Mouse (Mus musculus) CD4-positive helper T cell, adult 2 months (primary cell): Measurements from ENCODE around the gene Srsf4.

Experiments
- DNase-seq: peaks from one replicate; pipeline ENCODE4 v3.0.0-alpha.2; 2012; ENCODE audit warnings: low read depth, missing footprints, low spot score

The Srsf4 gene

GRCm38 (mm10) chr4:131872672-131873292 is 635 bp upstream of the Srsf4 start:
- DNase-seq, result no peak

DNA sequence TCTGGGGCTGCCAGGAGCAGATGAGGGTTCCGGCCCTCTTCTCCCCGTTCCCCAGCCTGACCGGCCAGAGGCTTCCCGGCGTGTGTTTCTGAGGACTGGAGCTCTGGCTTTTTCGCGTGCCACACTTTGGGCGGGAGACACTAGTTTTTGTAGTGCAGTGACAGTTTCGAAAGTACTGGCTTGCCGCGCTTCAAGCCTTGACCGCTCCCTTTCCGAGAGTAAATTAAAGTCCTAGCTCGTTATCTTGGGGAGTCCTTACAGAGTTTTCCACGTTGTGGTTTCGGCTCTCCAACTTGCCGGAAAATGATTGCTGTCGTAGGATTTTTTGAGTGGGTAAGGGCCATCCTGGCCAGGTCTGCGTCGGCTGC is 736 bp downstream of the Srsf4 start:
- DNase-seq, result no peak

DNA sequence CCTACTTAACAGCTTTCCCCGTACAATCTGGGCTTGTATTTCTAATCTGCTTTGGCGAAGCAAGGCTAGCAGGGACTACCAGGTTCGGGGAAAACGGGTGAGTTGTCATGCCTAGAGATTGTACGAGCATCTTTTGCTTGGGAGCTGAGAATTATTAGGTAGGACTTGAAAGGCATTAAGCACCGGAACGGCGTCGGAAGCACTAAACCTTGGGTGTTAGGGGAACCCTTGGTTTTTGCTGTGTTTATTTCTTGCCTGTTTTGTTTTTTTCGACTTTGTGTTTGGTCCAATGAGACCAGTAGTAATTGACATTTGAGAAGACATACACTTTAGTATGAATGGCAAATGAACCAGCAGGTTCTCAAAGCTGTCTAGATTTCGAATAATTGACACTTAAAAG is 1.1 kb downstream of the Srsf4 start:
- DNase-seq, result no peak

GRCm38 (mm10) chr4:131875242-131875641 is 1.8 kb downstream of the Srsf4 start:
- DNase-seq, result no peak

GRCm38 (mm10) chr4:131876836-131877235 is 3.4 kb downstream of the Srsf4 start:
- no peak for DNase-seq

- no peak for DNase-seq
These were observed 6.3 kb downstream of the Srsf4 start for GRCm38 (mm10) chr4:131879692-131880091.

DNA sequence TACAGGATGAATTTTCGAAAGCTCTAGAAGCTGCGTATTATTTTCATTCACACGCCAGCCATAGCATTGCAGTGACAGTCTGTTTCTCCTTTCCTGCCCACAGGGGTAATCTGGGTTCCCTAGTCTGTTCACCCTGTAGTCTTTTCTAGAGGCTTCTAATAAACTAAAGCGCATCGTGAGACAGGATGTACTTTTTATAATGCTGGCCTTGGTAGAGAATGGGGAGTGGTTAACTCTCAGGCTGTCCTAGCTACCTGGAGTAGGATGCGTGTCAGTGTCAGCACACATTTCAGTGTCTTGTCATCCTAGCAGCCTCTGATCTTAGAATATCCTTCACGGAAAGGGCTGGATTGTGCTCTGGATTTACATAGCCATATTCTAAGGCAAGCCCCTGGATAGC is 7.9 kb downstream of the Srsf4 start:
- DNase-seq, result no peak

- DNase-seq, result no peak
These were observed 10.2 kb downstream of the Srsf4 start for GRCm38 (mm10) chr4:131883571-131883970.

DNA sequence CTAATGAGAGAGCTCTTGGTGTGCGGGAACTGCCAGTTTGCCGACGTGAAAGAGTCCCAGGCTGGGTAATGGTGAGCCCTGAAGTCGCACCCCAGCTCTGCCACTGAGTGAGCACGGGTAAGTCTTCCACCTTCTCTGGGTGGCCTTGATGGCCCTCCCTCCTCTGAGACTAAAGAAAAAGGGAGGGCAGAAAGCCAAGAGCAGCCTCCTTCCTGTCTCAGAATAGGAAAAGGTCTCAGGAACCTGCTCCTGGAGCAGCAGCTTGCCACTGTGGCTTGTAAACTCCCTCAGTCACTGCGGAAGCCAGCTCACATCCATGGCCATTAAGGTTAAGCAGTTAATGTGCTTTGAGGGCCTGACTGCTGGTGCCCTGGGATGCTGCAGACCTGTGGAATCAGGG is 12.0 kb downstream of the Srsf4 start:
- no peak for DNase-seq

DNA sequence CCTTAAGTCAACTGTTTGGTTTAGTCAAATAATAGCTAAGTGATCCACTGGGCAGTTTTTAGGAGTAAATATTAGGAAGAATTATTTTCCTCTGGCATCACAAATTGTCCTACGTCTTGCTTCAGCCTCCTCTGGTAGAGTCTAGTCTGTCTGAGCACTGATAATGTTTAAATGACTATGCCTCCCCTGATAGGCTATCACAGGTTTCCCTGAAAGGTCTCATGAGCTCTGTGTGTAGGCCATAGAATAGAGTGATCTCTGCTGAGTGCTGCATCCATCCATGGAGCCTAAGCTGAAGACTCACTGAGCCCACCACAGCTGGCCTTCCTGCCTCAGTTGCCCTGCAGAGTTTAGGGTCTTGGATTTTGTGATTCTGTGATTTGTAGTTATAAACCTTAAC is 15.1 kb downstream of the Srsf4 start:
- no peak for DNase-seq

DNA sequence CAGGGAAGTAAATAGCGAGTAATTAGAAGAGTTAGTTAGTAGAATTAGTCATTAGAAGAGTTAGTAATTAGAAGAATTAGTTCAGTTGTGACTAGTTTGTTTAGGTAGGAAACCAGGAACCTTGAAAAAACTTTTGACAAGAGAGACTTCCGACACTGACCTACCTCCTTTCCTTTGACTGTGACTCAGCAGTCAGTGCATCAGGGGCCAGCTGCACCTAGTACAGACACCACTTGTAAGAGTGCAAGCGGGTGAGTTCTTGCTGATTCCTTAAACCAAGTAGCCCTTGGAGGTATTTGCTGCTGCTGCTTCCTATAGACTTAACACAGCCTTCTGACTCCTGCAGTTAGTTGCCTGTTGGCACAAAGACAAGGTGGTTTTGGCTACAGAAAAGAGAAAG is 17.3 kb downstream of the Srsf4 start:
- no peak for DNase-seq

- no peak for DNase-seq
These were observed 23.7 kb downstream of the Srsf4 start for GRCm38 (mm10) chr4:131897109-131897508.

DNA sequence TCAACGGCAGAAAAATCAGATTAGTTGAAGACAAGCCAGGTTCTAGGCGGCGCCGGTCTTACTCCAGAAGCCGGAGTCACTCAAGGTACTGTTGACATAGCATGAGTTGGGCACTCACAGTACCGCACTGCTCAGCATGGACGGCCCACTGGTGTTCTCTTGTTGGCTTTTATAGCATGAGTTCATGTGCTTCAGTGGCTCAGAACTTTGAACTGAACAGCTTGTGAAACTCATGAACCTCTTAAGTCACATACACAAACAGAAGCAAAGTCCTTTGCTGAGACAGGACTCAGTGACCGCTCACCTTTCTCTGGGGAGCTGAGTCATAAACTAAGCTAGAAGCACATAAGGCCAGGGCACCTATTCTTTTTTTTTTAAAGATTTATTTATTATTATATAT is 24.4 kb downstream of the Srsf4 start:
- DNase-seq, result no peak

GRCm38 (mm10) chr4:131898503-131899179 is 25.2 kb downstream of the Srsf4 start:
- DNase-seq, result no peak

DNA sequence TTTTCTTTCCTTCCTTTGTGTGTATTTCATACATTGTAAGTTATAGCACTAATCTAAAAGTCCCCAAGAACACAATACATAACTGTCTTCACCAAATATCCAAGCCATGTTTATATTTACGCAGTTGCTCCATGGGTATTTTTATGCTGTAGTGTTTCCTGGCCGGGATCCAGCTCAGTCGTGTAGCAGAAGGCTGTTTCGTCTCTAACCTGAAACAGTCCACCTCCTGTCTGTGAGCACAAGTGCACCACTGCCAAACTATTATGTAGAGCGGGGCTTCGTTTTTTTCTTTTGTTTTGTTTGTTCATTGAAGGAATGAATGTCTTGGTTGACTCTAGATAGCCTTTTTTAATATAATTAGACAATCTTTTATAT is 25.8 kb downstream of the Srsf4 start:
- DNase-seq, result no peak

DNA sequence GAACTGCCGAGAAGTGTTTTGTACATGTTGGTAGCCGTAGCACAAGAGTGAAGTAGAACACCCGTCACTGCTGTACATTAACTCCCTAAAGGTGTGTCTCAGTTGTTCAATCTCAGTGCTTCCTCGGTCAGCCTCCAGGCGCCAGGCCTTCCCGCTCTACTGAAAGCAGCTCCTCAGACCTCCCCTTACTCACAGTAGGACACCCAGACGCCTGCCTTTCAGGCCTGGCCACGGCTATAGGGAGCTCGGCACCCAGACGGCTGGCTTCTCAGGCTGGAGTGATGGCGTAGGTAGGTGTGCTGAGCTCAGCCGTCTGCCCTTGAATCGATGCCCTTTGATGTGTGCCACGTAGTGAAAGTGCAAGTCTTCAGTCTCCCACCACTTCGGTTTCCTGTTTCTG is 27.7 kb downstream of the Srsf4 start:
- DNase-seq, result peak; percentile 49

DNA sequence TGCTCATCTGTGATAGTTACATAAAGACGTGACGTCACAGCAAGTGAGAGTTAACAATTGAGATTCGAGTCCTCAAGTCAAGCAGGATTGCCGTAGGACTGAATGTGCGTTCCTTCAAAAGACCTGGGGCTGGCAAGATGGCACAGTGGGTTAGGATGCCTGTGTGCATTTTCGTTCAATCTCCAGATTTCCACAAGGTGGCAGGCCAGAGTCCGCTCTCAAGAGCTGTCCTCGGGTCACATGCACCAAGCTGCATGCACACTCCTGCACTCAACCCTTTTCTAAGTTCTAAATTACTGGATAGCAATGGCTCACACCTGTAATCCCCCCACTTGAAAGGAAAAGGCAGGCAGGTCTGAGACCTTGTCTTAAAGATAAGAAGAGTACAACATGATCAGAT is 31.1 kb downstream of the Srsf4 start:
- DNase-seq, result peak; percentile 23

- DNase-seq, result no peak
These were observed 33.0 kb downstream of the Srsf4 start for GRCm38 (mm10) chr4:131906423-131906822.

DNA sequence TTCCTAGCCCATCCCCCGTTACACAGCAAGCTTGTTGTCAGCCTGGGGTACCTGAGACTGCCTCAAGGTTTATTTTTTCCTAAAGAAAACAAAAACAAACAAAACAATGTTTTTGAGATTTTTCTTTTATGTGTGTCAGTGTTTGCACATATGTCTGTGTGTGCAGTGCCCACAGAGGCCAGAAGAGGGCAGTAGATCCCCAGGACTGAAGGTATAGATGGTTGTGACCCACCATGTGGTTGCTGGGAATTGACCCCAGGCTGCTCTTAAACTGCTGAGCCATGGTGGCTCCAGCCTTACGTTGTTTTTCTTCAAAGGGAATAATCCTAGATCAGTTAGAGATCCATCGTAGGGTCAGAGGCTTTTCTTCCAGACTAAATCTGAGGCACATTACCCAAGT is 34.5 kb downstream of the Srsf4 start:
- no peak for DNase-seq

- no peak for DNase-seq
These were observed 37.0 kb downstream of the Srsf4 start for GRCm38 (mm10) chr4:131910237-131910994.

- DNase-seq, result no peak
These were observed 38.1 kb downstream of the Srsf4 start for GRCm38 (mm10) chr4:131911521-131911920.

DNA sequence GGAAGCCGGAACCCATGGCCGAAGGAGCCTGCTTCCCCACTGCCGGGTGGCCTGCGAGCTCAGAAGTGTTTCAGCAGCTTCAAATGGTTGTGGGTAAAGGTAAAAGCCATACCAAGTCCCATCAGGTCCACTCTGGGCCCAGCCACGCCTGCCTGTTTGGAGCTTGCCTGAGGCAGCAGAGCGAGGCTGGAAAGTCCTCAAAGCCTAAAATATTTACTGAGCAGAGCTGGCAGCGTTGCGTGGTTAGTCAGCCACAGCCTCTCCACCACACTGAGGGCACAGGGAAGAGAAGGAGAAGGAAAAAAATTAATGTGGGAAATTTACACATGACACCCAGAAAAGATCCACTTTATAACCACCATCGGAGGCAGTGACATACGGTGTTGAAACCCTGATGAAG is 40.1 kb downstream of the Srsf4 start:
- DNase-seq, result no peak

DNA sequence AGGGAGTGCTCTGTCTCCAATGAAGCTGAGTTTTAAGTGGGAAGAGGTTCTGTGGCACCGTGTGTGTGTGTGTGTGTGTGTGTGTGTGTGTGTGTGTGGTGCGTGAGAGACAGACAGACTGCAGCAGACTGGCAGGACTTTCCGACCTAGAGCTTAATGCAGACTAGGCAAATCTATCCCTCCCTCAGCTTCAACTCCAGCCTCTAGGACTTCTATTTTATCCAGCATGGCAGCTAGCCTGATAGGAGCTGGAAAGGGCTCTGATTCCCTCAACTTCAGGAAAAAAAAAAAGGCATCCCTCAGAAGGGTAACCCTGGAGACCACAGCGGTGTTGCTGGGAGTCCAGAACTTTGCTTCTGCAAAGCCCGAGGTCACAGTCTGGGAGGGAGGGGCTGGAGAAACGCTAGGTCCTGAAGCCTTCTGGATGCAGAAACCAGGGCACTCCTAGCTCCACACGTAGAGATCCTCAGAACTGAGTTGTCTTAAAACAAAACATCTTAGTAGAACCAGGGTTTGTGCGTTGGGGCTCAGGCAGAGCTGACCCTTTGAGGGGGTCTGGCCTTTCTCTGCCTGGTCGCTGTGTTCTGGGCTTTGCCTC is 40.7 kb downstream of the Srsf4 start:
- no peak for DNase-seq
